Mouse (Mus musculus) kidney, adult 2 months (tissue): Measurements from ENCODE around the gene Lactb. TPM values are rescaled to one million over a fixed set of nuclear protein-coding genes. Genes with fewer than 3 reads are reported as not detected.

ENCODE experiments used
- DNase-seq: peaks from one replicate; pipeline ENCODE4 v3.0.0; 2021
- H3K27ac ChIP-seq: fragments of 200-500 bp; 2 replicates; pipeline ENCODE4 v1.5.1; 2012; ENCODE audit warnings: low read depth, low read length, control low read depth, inconsistent platforms; ENCODE audit not compliant: insufficient read depth
- H3K27me3 ChIP-seq: fragments of 200-500 bp; replicated peaks from 2 replicates; pipeline ENCODE4 v1.6.1; 2012; ENCODE audit warnings: mild to moderate bottlenecking, moderate library complexity, low read length, inconsistent platforms; ENCODE audit not compliant: control insufficient read depth, insufficient read depth
- H3K36me3 ChIP-seq: fragments of 200-500 bp; 2 replicates; pipeline ENCODE4 v1.6.1; 2012; ENCODE audit warnings: mild to moderate bottlenecking, moderate library complexity, low read length, inconsistent platforms; ENCODE audit not compliant: control insufficient read depth, insufficient read depth
- H3K4me1 ChIP-seq: fragments of 200-500 bp; 2 replicates; pipeline ENCODE4 v1.6.1; 2011; ENCODE audit warnings: low read length; ENCODE audit not compliant: control insufficient read depth, insufficient read depth
- H3K4me3 ChIP-seq: fragments of 200-500 bp; 2 replicates; pipeline ENCODE4 v1.5.1; 2011; ENCODE audit warnings: mild to moderate bottlenecking, low read depth, low read length, control low read depth; ENCODE audit not compliant: insufficient read depth
- CTCF ChIP-seq: fragments of 200-500 bp; conservative IDR thresholded peaks from 2 replicates; pipeline ENCODE4 v1.5.1; 2011; ENCODE audit warnings: low read depth, mild to moderate bottlenecking, control low read depth, low read length, moderate library complexity, mixed read lengths; ENCODE audit not compliant: insufficient read depth, insufficient read length
- POLR2A ChIP-seq: fragments of 200-500 bp; IDR thresholded peaks from one replicate; pipeline ENCODE4 v1.6.1; 2011; ENCODE audit warnings: low read depth, low read length, control low read depth
- WGBS: fragments of 180-500 bp; shearing (Covaris S2); methylation state at CpG from one replicate; pipeline ENCODE4 v1.1.7; 2018; 5-methylcytosine and 5-hydroxymethylcytosine counted together
- polyA plus RNA-seq: library from polyadenylated mRNA; depleted of rRNA; stranded (reverse); fragments of >200 nt; gene quantifications from 2 replicates; pipeline ENCODE4 v1.2.3, GENCODE M21; 2012

Gene Lactb
- polyA plus RNA-seq, 1 experiment, result 24.3 TPM

DNA sequence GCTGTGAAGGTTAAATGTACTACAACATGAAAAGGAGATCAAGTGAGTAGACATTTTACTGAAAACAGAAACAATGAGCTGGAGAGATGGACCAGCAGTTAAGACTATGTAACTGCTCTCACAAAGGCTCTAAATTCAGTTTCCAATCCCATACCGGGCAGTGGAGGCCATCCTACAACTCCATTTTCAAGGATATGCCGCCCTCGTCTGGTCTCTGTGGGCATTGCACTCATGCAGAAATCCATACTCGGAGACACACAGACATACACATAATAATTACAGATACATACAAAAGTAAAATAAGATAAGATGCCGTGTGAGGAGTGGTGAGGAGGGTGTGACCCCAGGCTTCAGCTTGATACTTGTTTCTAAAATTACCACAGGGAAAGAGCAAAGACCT is 5.2 kb upstream of the Lactb start:
- DNase-seq, result peak; percentile 73
- Histone ChIP-seq H3K27me3 (no peaks in the 10 kb centered on the region), H3K36me3 (no peaks in the 10 kb centered on the region), H3K4me3 (no peak overlapping the region), H3K27ac (no peak overlapping the region), H3K4me1 (peaks cover 3% of the 10 kb centered on the region; the same call in 1 of the 2 replicates)
- WGBS, result 13% methylated on average over 5 of the region's 5 CpGs
- TF ChIP-seq POLR2A (no peak), CTCF (peak; percentile 96)

DNA sequence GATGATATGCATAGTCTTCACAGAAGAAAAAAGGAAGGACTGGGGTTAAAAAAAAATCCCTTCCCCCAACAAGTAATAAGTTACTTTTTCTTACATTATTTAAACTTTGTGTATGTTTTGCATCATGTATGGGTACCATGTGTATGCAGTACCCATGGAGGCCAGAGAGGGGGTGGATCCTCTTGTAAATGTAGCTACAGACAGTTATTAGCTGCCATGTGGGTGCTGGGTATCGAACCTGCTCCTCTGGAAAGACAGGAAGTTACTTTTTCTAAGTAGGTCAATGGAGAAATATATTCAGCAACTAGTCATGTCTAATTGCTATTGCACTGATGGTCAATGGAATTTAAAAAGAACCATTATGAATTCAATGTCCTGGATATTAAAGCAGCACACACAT is 3.2 kb upstream of the Lactb start:
- no peak for DNase-seq
- Histone ChIP-seq H3K4me1 (peaks cover 3% of the 10 kb centered on the region; the same call in 1 of the 2 replicates), H3K36me3 (no peaks in the 10 kb centered on the region), H3K4me3 (no peak overlapping the region), H3K27me3 (no peaks in the 10 kb centered on the region), H3K27ac (no peak overlapping the region)
- no peak for TF ChIP-seq CTCF
- no peak for TF ChIP-seq POLR2A
- 88% methylated on average over 1 of the region's 1 CpGs for WGBS

DNA sequence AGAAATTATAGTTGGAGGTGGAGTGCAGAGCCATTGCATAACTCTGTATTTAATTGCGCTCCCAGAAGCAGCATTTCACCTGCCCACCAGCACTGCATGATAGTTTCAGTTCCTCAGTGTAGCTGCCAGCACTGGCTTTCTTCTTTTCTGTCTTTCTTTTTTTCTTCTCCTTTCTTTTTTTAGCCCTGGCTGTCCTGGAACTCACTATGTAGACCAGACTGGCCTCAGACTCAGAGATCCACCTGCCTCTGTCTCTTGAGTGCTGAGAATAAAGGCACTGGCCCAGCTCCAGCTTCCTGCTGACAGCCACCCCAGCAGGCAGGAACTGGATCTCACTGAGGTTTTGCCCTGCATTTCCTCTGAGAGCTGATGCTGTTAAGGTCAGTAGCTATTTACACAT is 2.7 kb upstream of the Lactb start:
- Histone ChIP-seq H3K36me3 (no peaks in the 10 kb centered on the region), H3K4me1 (peaks cover 3% of the 10 kb centered on the region; the same call in 1 of the 2 replicates), H3K4me3 (no peak overlapping the region), H3K27ac (no peak overlapping the region), H3K27me3 (no peaks in the 10 kb centered on the region)
- DNase-seq, result peak; percentile 27
- 92% methylated on average over 1 of the region's 1 CpGs for WGBS
- TF ChIP-seq POLR2A (no peak), CTCF (no peak)

DNA sequence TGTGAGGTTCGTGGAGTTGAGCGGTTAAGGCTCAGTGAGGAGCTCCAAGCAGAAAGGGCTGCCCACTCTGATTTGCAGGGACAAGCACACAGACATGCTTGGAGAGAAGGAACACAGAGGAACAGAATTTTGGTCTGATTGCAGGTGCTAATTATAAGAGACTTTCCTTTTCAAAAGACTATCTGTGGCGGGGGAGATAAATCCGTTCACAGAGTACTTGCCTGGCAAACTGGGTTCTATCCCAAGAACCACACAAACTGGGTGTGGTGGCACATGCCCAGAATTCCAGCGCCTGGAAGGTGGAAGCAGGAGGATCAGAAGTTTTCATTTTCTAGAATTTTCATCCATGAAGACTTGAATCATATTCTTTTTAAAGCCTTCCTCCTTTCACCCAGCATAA is 1.8 kb upstream of the Lactb start:
- DNase-seq, result no peak
- Histone ChIP-seq H3K27ac (no peak overlapping the region), H3K4me1 (peaks cover 3% of the 10 kb centered on the region; the same call in 1 of the 2 replicates), H3K4me3 (no peak overlapping the region), H3K27me3 (no peaks in the 10 kb centered on the region), H3K36me3 (no peaks in the 10 kb centered on the region)
- 84% methylated on average over 5 of the region's 5 CpGs for WGBS
- TF ChIP-seq CTCF, result no peak
- no peak for TF ChIP-seq POLR2A

DNA sequence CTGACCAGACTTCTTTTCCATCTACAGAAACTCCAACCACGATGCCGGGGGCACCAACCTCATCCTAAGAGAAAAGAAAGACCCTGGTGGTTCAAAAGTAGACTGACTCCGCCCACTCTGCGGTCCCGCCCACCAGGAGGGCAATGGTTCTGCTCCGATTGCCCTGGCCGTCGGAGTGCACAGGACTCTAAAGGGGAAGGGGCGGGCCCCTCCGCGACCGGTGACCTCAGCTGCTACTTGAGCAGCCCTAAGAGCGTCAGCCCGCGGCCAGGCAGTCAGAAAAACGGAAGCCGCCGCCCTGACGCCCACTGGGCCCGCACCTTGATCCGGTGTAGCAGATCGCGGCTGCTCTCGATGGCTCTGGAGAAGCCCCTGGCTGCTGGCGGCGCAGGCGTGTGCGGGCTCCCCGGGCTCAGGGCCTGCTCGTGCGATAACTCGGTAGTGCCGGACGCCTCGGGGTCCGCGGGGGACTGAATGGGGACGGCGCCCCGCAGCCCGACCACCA is 511 bp downstream of the Lactb start:
- Histone ChIP-seq H3K27ac (peak overlapping the region; percentile 91), H3K4me1 (peaks cover 3% of the 10 kb centered on the region; the same call in 1 of the 2 replicates), H3K27me3 (no peaks in the 10 kb centered on the region), H3K36me3 (no peaks in the 10 kb centered on the region; the same call in 1 of the 2 replicates), H3K4me3 (peak overlapping the region; percentile 86)
- peak; percentile 93 for DNase-seq
- WGBS, result under 1% methylated on average over 41 of the region's 41 CpGs
- no peak for TF ChIP-seq POLR2A
- no peak for TF ChIP-seq CTCF

DNA sequence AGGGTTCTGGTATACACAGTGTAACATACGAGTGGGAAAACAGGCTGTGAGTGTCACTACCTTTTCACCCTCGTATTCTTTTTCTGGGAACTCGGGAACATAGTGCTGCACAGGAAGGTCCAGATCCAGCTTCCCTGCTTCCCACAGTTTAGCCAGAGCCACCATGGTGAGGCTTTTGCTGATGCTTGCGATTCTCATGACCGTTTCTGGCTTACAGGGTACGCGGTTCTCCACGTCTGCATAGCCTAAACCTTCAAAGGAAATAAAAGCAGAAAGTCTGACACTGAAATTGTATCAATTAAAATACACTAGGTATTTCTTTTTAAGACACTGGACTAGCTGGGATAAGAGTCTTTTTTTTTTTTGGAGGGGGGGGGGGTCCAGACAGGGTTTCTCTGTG is 4.2 kb downstream of the Lactb start:
- 84% methylated on average over 8 of the region's 8 CpGs for WGBS
- DNase-seq, result no peak

DNA sequence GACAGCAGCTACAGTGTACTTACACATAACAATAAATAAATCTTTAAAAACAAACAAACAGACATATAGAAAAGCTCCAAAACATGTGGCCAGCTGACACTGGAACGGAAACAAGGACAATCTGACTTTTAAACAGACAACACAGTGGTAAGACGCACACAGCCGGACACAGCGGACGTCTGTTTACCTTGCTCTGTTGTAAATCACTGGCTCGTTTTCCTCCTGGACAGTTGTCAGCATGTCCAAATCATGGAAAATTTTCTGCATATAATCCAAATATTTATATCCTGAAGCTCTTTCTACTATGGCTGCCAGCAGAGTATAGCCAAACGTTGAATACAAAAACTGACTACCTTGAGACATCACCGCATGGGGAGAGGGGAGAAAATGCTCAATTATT is 7.8 kb downstream of the Lactb start:
- Histone ChIP-seq H3K4me3 (no peak overlapping the region), H3K27ac (no peak overlapping the region), H3K36me3 (peaks cover 3% of the 10 kb centered on the region; the same call in 1 of the 2 replicates), H3K4me1 (no peaks in the 10 kb centered on the region), H3K27me3 (no peaks in the 10 kb centered on the region)
- DNase-seq, result no peak
- 85% methylated on average over 8 of the region's 8 CpGs for WGBS
- TF ChIP-seq POLR2A (no peak), CTCF (no peak)

More for the DNA sequence above, 4.2 kb downstream of the Lactb start:
- TF ChIP-seq POLR2A, result no peak
- no peak for TF ChIP-seq CTCF
- peaks cover 3% of the 10 kb centered on the region; the same call in 1 of the 2 replicates for H3K4me1 ChIP-seq
- H3K36me3 ChIP-seq, result peaks cover 3% of the 10 kb centered on the region; the same call in 1 of the 2 replicates
- H3K4me3 ChIP-seq, result no peak overlapping the region
- no peaks in the 10 kb centered on the region for H3K27me3 ChIP-seq
- no peak overlapping the region for H3K27ac ChIP-seq

DNA sequence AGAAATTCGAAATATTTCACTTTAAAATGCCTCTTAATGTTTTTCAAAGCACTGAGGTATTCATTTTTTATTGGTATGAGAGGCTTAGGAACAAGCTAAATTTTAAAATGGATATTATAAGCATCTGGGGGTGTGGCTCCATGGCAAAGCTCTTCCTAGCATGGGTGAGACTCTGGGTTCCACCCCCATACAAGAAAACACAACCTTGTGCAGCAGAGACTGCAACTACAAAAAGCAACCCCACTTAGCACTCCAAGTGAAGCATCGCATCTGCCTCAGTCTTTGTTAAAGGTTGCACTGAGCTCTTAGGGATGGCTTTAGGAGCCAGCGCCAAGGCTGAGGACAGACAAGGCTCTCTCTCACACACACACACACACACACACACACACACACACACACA is 13.8 kb downstream of the Lactb start:
- Histone ChIP-seq H3K27me3 (no peaks in the 10 kb centered on the region), H3K4me1 (no peaks in the 10 kb centered on the region), H3K36me3 (peaks cover 1% of the 10 kb centered on the region), H3K4me3 (no peak overlapping the region), H3K27ac (no peak overlapping the region)
- no peak for TF ChIP-seq POLR2A
- TF ChIP-seq CTCF, result no peak
- WGBS, result 83% methylated on average over 3 of the region's 3 CpGs
- no peak for DNase-seq
